31 mouse cellular contexts compared by ENCODE assay signal in genomic region chr1:127087616-127088015, GRCm38 (mm10).
"Had no signal": no experiment of that assay in that cellular context is flagged by ENCODE, and none has a peak within 500 bp of the region (broad histone marks: within the 10 kb centered on the region; RNA-seq: fewer than 3 reads in every experiment).

No protein-coding gene starts in this region.

- DNase-seq: left cerebral cortex, postnatal 4 days; liver; liver, embryonic 13.5 days; liver, postnatal 0 days; lung, adult 18-20 months; lung, adult 2 months; lung, embryonic 14.5 days; lung, postnatal 10 days; lung, postnatal 14 days; lung, postnatal 36 days; lung, postnatal 4 days; midbrain, embryonic 14.5 days had no signal

- H3K27ac ChIP-seq: left cerebral cortex, adult 2 months; limb, embryonic 10.5 days; limb, embryonic 12.5 days; limb, embryonic 13.5 days; limb, embryonic 15.5 days; liver, embryonic 12.5 days; liver, embryonic 13.5 days; liver, embryonic 14.5 days; liver, embryonic 15.5 days; lung, embryonic 15.5 days; macrophage; midbrain, embryonic 10.5 days; midbrain, embryonic 12.5 days; midbrain, embryonic 13.5 days; neural tube, embryonic 12.5 days had no signal

- H3K4me2 ChIP-seq: limb, embryonic 12.5 days; limb, embryonic 13.5 days; limb, embryonic 15.5 days; liver, embryonic 11.5 days; liver, embryonic 12.5 days; liver, embryonic 13.5 days; liver, embryonic 15.5 days; lung, embryonic 14.5 days; lung, embryonic 15.5 days; midbrain, embryonic 12.5 days; midbrain, embryonic 13.5 days; neural tube, embryonic 12.5 days had no signal

- H3K4me1 ChIP-seq: limb, embryonic 10.5 days; limb, embryonic 12.5 days; limb, embryonic 13.5 days; limb, embryonic 15.5 days; liver, embryonic 12.5 days; liver, embryonic 13.5 days; liver, embryonic 15.5 days; lung, embryonic 15.5 days; midbrain, embryonic 10.5 days; midbrain, embryonic 12.5 days; midbrain, embryonic 13.5 days; neural tube, embryonic 12.5 days had no signal

- H3K27me3 ChIP-seq: limb, embryonic 12.5 days; limb, embryonic 13.5 days; limb, embryonic 15.5 days; liver, embryonic 12.5 days; liver, embryonic 13.5 days; liver, embryonic 15.5 days; lung, embryonic 15.5 days; megakaryocyte, embryonic 14.5 days; midbrain, embryonic 12.5 days; midbrain, embryonic 13.5 days; neural tube, embryonic 12.5 days had no signal

- H3K36me3 ChIP-seq: limb, embryonic 10.5 days; limb, embryonic 12.5 days; limb, embryonic 13.5 days; limb, embryonic 15.5 days; liver, embryonic 12.5 days; liver, embryonic 13.5 days; liver, embryonic 15.5 days; lung, embryonic 15.5 days; midbrain, embryonic 10.5 days; midbrain, embryonic 12.5 days; midbrain, embryonic 13.5 days; neural tube, embryonic 12.5 days had no signal

- ATAC-seq: liver, embryonic 12.5 days; liver, postnatal 0 days; lung, postnatal 0 days; midbrain, embryonic 13.5 days; midbrain, embryonic 16.5 days had no signal

- H3K9me3 ChIP-seq: limb, embryonic 10.5 days; limb, embryonic 15.5 days; liver, embryonic 12.5 days; liver, embryonic 13.5 days; liver, embryonic 15.5 days; lung, embryonic 15.5 days; midbrain, embryonic 10.5 days; midbrain, embryonic 12.5 days; midbrain, embryonic 13.5 days had no signal

- H3K9ac ChIP-seq: limb, embryonic 12.5 days; limb, embryonic 13.5 days; limb, embryonic 15.5 days; liver, embryonic 12.5 days; liver, embryonic 13.5 days; liver, embryonic 14.5 days; liver, embryonic 15.5 days; liver, postnatal 0 days; lung, embryonic 14.5 days; lung, embryonic 15.5 days; midbrain, embryonic 12.5 days; midbrain, embryonic 13.5 days; neural tube, embryonic 12.5 days had no signal

- H3K4me3 ChIP-seq: left cerebral cortex, adult 2 months; limb, embryonic 10.5 days; limb, embryonic 12.5 days; limb, embryonic 13.5 days; limb, embryonic 15.5 days; liver, embryonic 12.5 days; liver, embryonic 13.5 days; liver, embryonic 15.5 days; lung, embryonic 15.5 days; megakaryocyte, embryonic 14.5 days; midbrain, embryonic 10.5 days; midbrain, embryonic 12.5 days; midbrain, embryonic 13.5 days; myocyte; neural tube, embryonic 12.5 days had no signal
